Mouse (Mus musculus) gastrocnemius, postnatal 10 days (tissue): ENCODE measurements around the gene Galnt4. TPM values are rescaled to one million over a fixed set of nuclear protein-coding genes. Genes with fewer than 3 reads are reported as not detected.

Experiments used
- DNase-seq: peaks from one replicate; pipeline ENCODE4 v3.0.0; 2021; ENCODE audit warnings: mixed read lengths
- long read RNA-seq, 2 experiments: library from polyadenylated mRNA; stranded (forward); transcript quantifications; one replicate each; pipeline ENCODE4 v2.0.0; 2021
- total RNA-seq, 2 experiments: library from RNA; stranded (reverse); gene quantifications; 2 replicates each; pipeline ENCODE4 v1.2.3; 2021

Galnt4 gene
- total RNA-seq: 1 to 10 TPM; 5.0 to 6.0 TPM
- long read RNA-seq, experiment 1, full-length matches to known transcripts: 18 of 18 reads
- long read RNA-seq, experiment 1, partial matches to known transcripts: 0 of 18 reads
- long read RNA-seq, experiment 1, other reads (novel, unspliced or antisense): 0 of 18 reads
- long read RNA-seq, experiment 2, full-length matches to known transcripts: 9 of 9 reads
- long read RNA-seq, experiment 2, partial matches to known transcripts: 0 of 9 reads
- long read RNA-seq, experiment 2, other reads (novel, unspliced or antisense): 0 of 9 reads

GRCm38 (mm10) chr10:99107964-99108363, at the start of gene Galnt4:
Gene Galnt4 (plus strand): TSS chr10:99108159.
- peak; percentile 64 for DNase-seq

GRCm38 (mm10) chr10:99060588-99060987, 47.4 kb upstream of the Galnt4 start:
- DNase-seq: no peak

GRCm38 (mm10) chr10:99061418-99061817, 46.5 kb upstream of the Galnt4 start:
- no peak for DNase-seq

- DNase-seq: no peak
Observed at GRCm38 (mm10) chr10:99062546-99062945, 45.4 kb upstream of the Galnt4 start.

- DNase-seq: no peak
Observed at GRCm38 (mm10) chr10:99076113-99076895, 31.7 kb upstream of the Galnt4 start.

GRCm38 (mm10) chr10:99078621-99079020, 29.3 kb upstream of the Galnt4 start:
- DNase-seq: no peak

GRCm38 (mm10) chr10:99081569-99081990, 26.4 kb upstream of the Galnt4 start:
- DNase-seq: no peak

GRCm38 (mm10) chr10:99083431-99084003, 24.4 kb upstream of the Galnt4 start:
- peak; percentile 38 for DNase-seq

GRCm38 (mm10) chr10:99084397-99085239, 23.3 kb upstream of the Galnt4 start:
- peak; percentile 94 for DNase-seq

GRCm38 (mm10) chr10:99085240-99085587, 22.7 kb upstream of the Galnt4 start:
- DNase-seq: no peak

GRCm38 (mm10) chr10:99086029-99086428, 21.9 kb upstream of the Galnt4 start:
- no peak for DNase-seq

- no peak for DNase-seq
Observed at GRCm38 (mm10) chr10:99089906-99090305, 18.1 kb upstream of the Galnt4 start.

- DNase-seq: no peak
Observed at GRCm38 (mm10) chr10:99093364-99093763, 14.6 kb upstream of the Galnt4 start.

GRCm38 (mm10) chr10:99095114-99095513, 12.8 kb upstream of the Galnt4 start:
- no peak for DNase-seq

- peak; percentile 22 for DNase-seq
Observed at GRCm38 (mm10) chr10:99097374-99097773, 10.6 kb upstream of the Galnt4 start.

GRCm38 (mm10) chr10:99105522-99105921, 2.4 kb upstream of the Galnt4 start:
- no peak for DNase-seq

GRCm38 (mm10) chr10:99106311-99106702, 1.7 kb upstream of the Galnt4 start:
- no peak for DNase-seq

GRCm38 (mm10) chr10:99106703-99107631, 992 bp upstream of the Galnt4 start, which contains the start of gene Poc1b:
Gene Poc1b (plus strand): TSS chr10:99107036.
- DNase-seq: peak; percentile 88

- DNase-seq: no peak
Observed at GRCm38 (mm10) chr10:99108431-99108982, 548 bp downstream of the Galnt4 start.

GRCm38 (mm10) chr10:99113533-99113932, 5.6 kb downstream of the Galnt4 start:
- no peak for DNase-seq

GRCm38 (mm10) chr10:99114295-99114694, 6.3 kb downstream of the Galnt4 start:
- no peak for DNase-seq
